In the genomic region with DNA sequence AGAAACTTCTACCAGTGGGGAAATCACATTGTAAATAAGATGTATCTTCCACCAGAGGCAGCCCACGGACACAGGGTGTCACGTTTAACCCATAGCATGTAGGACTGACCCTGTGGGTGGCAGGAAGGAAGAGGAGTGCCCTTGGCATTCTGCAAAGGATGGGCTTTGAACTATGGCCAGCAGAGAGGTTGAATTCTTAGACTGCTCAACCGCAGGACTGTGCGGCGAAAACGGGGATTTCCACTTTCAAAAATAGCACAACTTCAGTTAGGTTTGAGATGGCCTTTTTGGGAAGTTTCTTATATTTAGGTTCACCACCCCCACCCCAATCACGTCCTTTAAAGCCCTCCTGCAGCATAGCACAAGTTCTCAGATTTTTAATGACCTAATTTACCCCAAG, we compare ENCODE assay signal across 12 mouse cellular contexts. TPM values are rescaled to one million over a fixed set of nuclear protein-coding genes. Genes with fewer than 3 reads are reported as not detected.
A peak's percentile ranks its signal among the peaks of the same experiment; 100 is the strongest.
DNase-seq lines count a peak whose midpoint lies in the region; ATAC-seq lines count a peak whose summit lies in the region.
"Had no signal": no experiment of that assay in that cellular context is flagged by ENCODE, and none has a peak within 500 bp of the region (broad histone marks: within the 10 kb centered on the region; RNA-seq: fewer than 3 reads in every experiment).

No protein-coding gene starts in this region.

- no peak overlapping the region for H3K4me3 ChIP-seq in midbrain, embryonic 14.5 days (replicated peaks; ENCODE audit: low read depth, low read length)
- H3K4me3 ChIP-seq: lung, embryonic 15.5 days had no signal

- ATAC-seq in midbrain, embryonic 14.5 days (ENCODE audit: low FRiP score, low TSS enrichment): no peak

- H3K27ac ChIP-seq in midbrain, embryonic 14.5 days (replicated peaks; ENCODE audit: low read depth, low read length): no peak overlapping the region
- H3K27ac ChIP-seq: kidney, postnatal 0 days; lung, embryonic 15.5 days had no signal

- WGBS in midbrain, embryonic 14.5 days: 85% methylated on average over 7 of the region's 7 CpGs

- H3K4me1 ChIP-seq in midbrain, embryonic 14.5 days (ENCODE audit: control insufficient read depth, insufficient read depth, low read length): no peaks in the 10 kb centered on the region
- H3K4me1 ChIP-seq: lung, embryonic 15.5 days had no signal

- no peaks in the 10 kb centered on the region for H3K9me3 ChIP-seq in midbrain, embryonic 14.5 days (ENCODE audit: control insufficient read depth, low read length)
- H3K9me3 ChIP-seq: lung, embryonic 15.5 days had no signal

- no peak overlapping the region for H3K9ac ChIP-seq in midbrain, embryonic 14.5 days (replicated peaks; ENCODE audit: low read length)
- H3K9ac ChIP-seq: lung, embryonic 15.5 days had no signal

- no peaks in the 10 kb centered on the region for H3K36me3 ChIP-seq in midbrain, embryonic 14.5 days (ENCODE audit: control insufficient read depth, insufficient read depth, low read length)
- H3K36me3 ChIP-seq: lung, embryonic 15.5 days had no signal

- peak; percentile 64 for DNase-seq in adrenal gland, adult 2 months
- no peak for DNase-seq in adrenal gland, adult 18-20 months (ENCODE audit: low spot score in 2 of 2)
- DNase-seq in thymus, postnatal 25 days: peak; percentile 25
- DNase-seq in thymus, postnatal 4 days: no peak
- DNase-seq in lung, postnatal 10 days: peak; percentile 29
- no peak for DNase-seq in midbrain, embryonic 14.5 days
- no peak for DNase-seq in left cerebral cortex, adult 9 months (ENCODE audit: low spot score in 2 of 2)
- no peak for DNase-seq in embryo, embryonic 9.5 days (ENCODE audit: extremely low spot score)
- DNase-seq: cerebellum, adult 11 months; left cerebral cortex, postnatal 4 days had no signal

- no peak overlapping the region for H3K4me2 ChIP-seq in midbrain, embryonic 14.5 days (ENCODE audit: low read length)
- H3K4me2 ChIP-seq: lung, embryonic 15.5 days had no signal

- H3K27me3 ChIP-seq in midbrain, embryonic 14.5 days (ENCODE audit: control insufficient read depth, insufficient read depth, low read length): no peaks in the 10 kb centered on the region
- H3K27me3 ChIP-seq: lung, embryonic 15.5 days had no signal

RNA-seq across cellular contexts. Expression of a gene that starts 50.6 kb away (rescaled TPM):
- 1 to 10 TPM; 6.3 to 7.2 TPM for total RNA-seq in adrenal gland, adult 2 months (2021)
- polyA plus RNA-seq in adrenal gland, adult 2 months (2012; rRNA removed): 1.2 and 1.3 TPM in 2 replicates
- 10 to 100 TPM in 1 of 2 experiments, 1 to 10 TPM in 1; 5.6 to 10.1 TPM for total RNA-seq in adrenal gland, adult 18-20 months (2021)
- 1.8 and 3.1 TPM in 2 replicates for polyA plus RNA-seq in midbrain, embryonic 14.5 days (2014; fragmentation: Nextera tagmentation; extraction: Ambion mirVana)

Comparison
In these comparisons a context has a peak if more than half of its experiments do, and no peak if none do; other contexts are left out.
1. DNase-seq: peak in adrenal gland, adult 2 months (single experiment), thymus, postnatal 25 days (single experiment) and lung, postnatal 10 days (single experiment); none in adrenal gland, adult 18-20 months (0 of 2), thymus, postnatal 4 days (single experiment), midbrain, embryonic 14.5 days (single experiment), left cerebral cortex, adult 9 months (0 of 2) and embryo, embryonic 9.5 days (single experiment).